Mouse (Mus musculus) heart, postnatal 10 days (tissue): ENCODE measurements around the gene Obox6. TPM values are rescaled to one million over a fixed set of nuclear protein-coding genes. Genes with fewer than 3 reads are reported as not detected.
A peak's percentile ranks its signal among the peaks of the same experiment; 100 is the strongest.

ENCODE experiments used
- DNase-seq, 2 experiments: peaks; one replicate each; pipeline ENCODE4 v3.0.0; 2021
- intact Hi-C: fragments of 180-260 bp; cut with DNase I; formaldehyde crosslinking; loops from one replicate; pipeline ENCODE4 v1.15.1; 2025
- total RNA-seq, 2 experiments: library from RNA; stranded (reverse); gene quantifications; 2 replicates each; pipeline ENCODE4 v1.2.3; 2021

The Obox6 gene
- not detected for total RNA-seq

GRCm38 (mm10) chr7:15839578-15839977 lies at the start of gene Obox6:
Gene Obox6, minus strand, starts transcription at chr7:15839678.
- intact Hi-C loops = no loop called here
- DNase-seq = no peak

GRCm38 (mm10) chr7:15884127-15884526 lies 44.6 kb upstream of the Obox6 start:
- intact Hi-C loops = no loop called here
- no peak for DNase-seq

- intact Hi-C loops = no loop called here
Observed at GRCm38 (mm10) chr7:15882317-15882716, 42.8 kb upstream of the Obox6 start, which contains the start of gene Crxos. Gene Crxos, plus strand, starts transcription at chr7:15882617.

GRCm38 (mm10) chr7:15881831-15882230 lies 42.4 kb upstream of the Obox6 start:
- intact Hi-C loops = no loop called here
- no peak for DNase-seq

More at GRCm38 (mm10) chr7:15882317-15882716, 42.8 kb upstream of the Obox6 start, which contains the start of gene Crxos:
- DNase-seq = no peak

GRCm38 (mm10) chr7:15881388-15881787 lies 41.9 kb upstream of the Obox6 start:
- intact Hi-C loops = no loop called here
- no peak for DNase-seq

- intact Hi-C loops = no loop called here
Observed at GRCm38 (mm10) chr7:15879756-15880155, 40.3 kb upstream of the Obox6 start, which contains the start of gene Crx. Gene Crx, minus strand, starts transcription at chr7:15879968.

GRCm38 (mm10) chr7:15864104-15864503 lies 24.6 kb upstream of the Obox6 start:
- DNase-seq = no peak
- intact Hi-C loops = no loop called here

More at GRCm38 (mm10) chr7:15879756-15880155, 40.3 kb upstream of the Obox6 start, which contains the start of gene Crx:
- DNase-seq = no peak

GRCm38 (mm10) chr7:15859657-15860056 lies 20.2 kb upstream of the Obox6 start:
- intact Hi-C loops = loop anchor here (5.0 kb wide), 1 partner anchor 53 kb away; no protein-coding TSS in a partner anchor
- DNase-seq = peak in 1 of 2 experiments; percentile 9

Other genes with a start within 250 kb of the Obox6 start
- gene Obox3, start 199.8 kb downstream of the Obox6 start, total RNA-seq = not detected
- gene Obox5, start 89.5 kb downstream of the Obox6 start, total RNA-seq = not detected
- not detected for gene Crx, start 40.3 kb upstream of the Obox6 start, total RNA-seq
- gene Crxos, start 42.9 kb upstream of the Obox6 start, total RNA-seq = not detected
- gene Selenow, start 82.7 kb upstream of the Obox6 start, total RNA-seq = 100 to 1,000 TPM; 184 to 195 TPM
- gene Nop53, start 106.4 kb upstream of the Obox6 start, total RNA-seq = 100 to 1,000 TPM; 152 to 153 TPM
- 100 to 1,000 TPM; 224 to 236 TPM for gene Ehd2, start 127.9 kb upstream of the Obox6 start, total RNA-seq
- 1 to 10 TPM; 9.3 to 9.6 TPM for gene Bicra, start 208.2 kb upstream of the Obox6 start, total RNA-seq
- not detected for gene Zfp541, start 222.1 kb upstream of the Obox6 start, total RNA-seq